Mouse (Mus musculus) bone marrow, adult 2 months (tissue): ENCODE results near the gene Snap23.

Experiments
- CTCF ChIP-seq: fragments of 200-500 bp; IDR thresholded peaks from 2 replicates; pipeline ENCODE4 v1.5.1; 2011; ENCODE audit warnings: low read length, control low read depth; ENCODE audit not compliant: control insufficient read depth, insufficient read depth
- POLR2A ChIP-seq: fragments of 200-500 bp; IDR thresholded peaks from 2 replicates; pipeline ENCODE4 v1.6.1; 2011; ENCODE audit warnings: low read depth, mild to moderate bottlenecking, control low read depth, low read length, borderline replicate concordance; ENCODE audit not compliant: control insufficient read depth

GRCm38 (mm10) chr2:120567798-120568320, 388 bp downstream of the Snap23 start:
- no peak for TF ChIP-seq CTCF
- no peak for TF ChIP-seq POLR2A
